9 mouse cellular contexts compared by ENCODE assay signal in the genomic region with DNA sequence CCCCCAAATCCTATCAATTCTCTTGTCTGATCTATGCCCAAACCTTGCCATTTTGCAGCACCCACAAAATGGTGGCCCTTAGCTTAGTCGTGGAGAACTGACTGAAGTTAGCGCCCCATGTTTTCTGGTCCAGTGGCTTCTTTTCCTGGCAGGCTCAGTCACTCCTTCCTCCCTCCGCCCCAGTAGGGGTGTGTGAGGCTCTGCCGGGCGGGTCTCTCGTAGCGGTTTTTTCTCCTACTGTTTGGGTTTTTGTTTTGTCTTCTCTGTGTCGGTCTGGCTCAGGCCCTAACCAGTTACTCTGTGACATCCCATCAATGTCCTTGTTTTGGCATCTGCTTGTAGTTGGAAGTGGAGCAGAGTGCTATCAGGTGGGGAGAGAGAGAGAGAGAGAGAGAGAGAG. TPM values are rescaled to one million over a fixed set of nuclear protein-coding genes. Genes with fewer than 3 reads are reported as not detected.
A peak's percentile ranks its signal among the peaks of the same experiment; 100 is the strongest.
DNase-seq lines count a peak whose midpoint lies in the region; ATAC-seq and TF ChIP-seq lines count a peak whose summit lies in the region.
"Had no signal": no experiment of that assay in that cellular context is flagged by ENCODE, and none has a peak within 500 bp of the region (broad histone marks: within the 10 kb centered on the region; RNA-seq: fewer than 3 reads in every experiment).

No protein-coding gene starts in this region.

- intact Hi-C loops in heart, adult 2 months (cut with DNase I): no loop called here

- H3K4me1 ChIP-seq in heart, embryonic 11.5 days (ENCODE audit: control insufficient read depth, insufficient read depth, low read length): peaks cover 24% of the 10 kb centered on the region
- peaks cover 3% of the 10 kb centered on the region for H3K4me1 ChIP-seq in heart, adult 2 months (ENCODE audit: control insufficient read depth, insufficient read depth, low read length)
- peaks cover 32% of the 10 kb centered on the region for H3K4me1 ChIP-seq in neural tube, embryonic 15.5 days

- H3K79me2 ChIP-seq in heart, adult 2 months (replicated peaks; ENCODE audit: control insufficient read depth, insufficient read depth, low read length): no peaks in the 10 kb centered on the region

- H3K27me3 ChIP-seq in heart, embryonic 11.5 days (ENCODE audit: control insufficient read depth, insufficient read depth, low read length): no peaks in the 10 kb centered on the region
- no peaks in the 10 kb centered on the region for H3K27me3 ChIP-seq in heart, adult 2 months (ENCODE audit: control insufficient read depth, insufficient read depth, low read length)
- H3K27me3 ChIP-seq in neural tube, embryonic 15.5 days (replicated peaks): no peaks in the 10 kb centered on the region

- DNase-seq in heart, adult 2 months: no peak
- peak; percentile 34 for DNase-seq in neural tube, embryonic 10.5 days (ENCODE audit: extremely low spot score, low spot score)
- DNase-seq in induced T-regulatory cell, adult 2 months (ENCODE audit: low read depth): peak; percentile 40
- peak; percentile 45 for DNase-seq in retina, embryonic 14.5 days (ENCODE audit: low spot score)
- no peak for DNase-seq in gastrocnemius, postnatal 25 days
- DNase-seq in right cerebral cortex, postnatal 25 days: no peak
- DNase-seq: gastrocnemius, postnatal 14 days had no signal

- H3K36me3 ChIP-seq in heart, embryonic 11.5 days (ENCODE audit: control insufficient read depth, insufficient read depth, low read length): no peaks in the 10 kb centered on the region
- no peaks in the 10 kb centered on the region for H3K36me3 ChIP-seq in heart, adult 2 months (ENCODE audit: control insufficient read depth, insufficient read depth, low read length)
- no peaks in the 10 kb centered on the region for H3K36me3 ChIP-seq in neural tube, embryonic 15.5 days

- TF ChIP-seq EP300 in heart, adult 2 months (IDR thresholded peaks at IDR 0.05; ENCODE audit: insufficient read depth, low read depth, low read length): no peak

- no peak overlapping the region for H3K4me3 ChIP-seq in heart, embryonic 11.5 days (ENCODE audit: low read depth, low read length)
- no peak overlapping the region for H3K4me3 ChIP-seq in heart, adult 2 months
- no peak overlapping the region for H3K4me3 ChIP-seq in neural tube, embryonic 15.5 days (replicated peaks)

- peak overlapping the region; percentile 44; the same call in 1 of the 2 replicates for H3K9ac ChIP-seq in heart, embryonic 11.5 days (ENCODE audit: low read depth, low read length)
- H3K9ac ChIP-seq in heart, adult 2 months (ENCODE audit: low read depth, low read length): no peak overlapping the region
- no peak overlapping the region for H3K9ac ChIP-seq in neural tube, embryonic 15.5 days (replicated peaks)

- 18% methylated on average over 8 of the region's 8 CpGs for WGBS in heart, embryonic 11.5 days (ENCODE audit: insufficient replicate concordance)
- 18% methylated on average over 8 of the region's 8 CpGs for WGBS in heart, adult 2 months
- 2% methylated on average over 8 of the region's 8 CpGs for WGBS in neural tube, embryonic 15.5 days

- no peak for ATAC-seq in heart, embryonic 11.5 days (replicated peaks; ENCODE audit: insufficient number of reproducible peaks, low FRiP score, low TSS enrichment)
- ATAC-seq in neural tube, embryonic 15.5 days (ENCODE audit: low FRiP score): no peak

- peak overlapping the region; percentile 31 for H3K4me2 ChIP-seq in heart, embryonic 11.5 days
- no peak overlapping the region; the same call in 1 of the 2 replicates for H3K4me2 ChIP-seq in neural tube, embryonic 15.5 days

- H3K27ac ChIP-seq in heart, embryonic 11.5 days (ENCODE audit: low read depth, low read length): peak overlapping the region; percentile 74
- no peak overlapping the region for H3K27ac ChIP-seq in heart, adult 2 months
- H3K27ac ChIP-seq in neural tube, embryonic 15.5 days (replicated peaks): no peak overlapping the region

- no peak for TF ChIP-seq POLR2A in heart, adult 2 months (IDR thresholded peaks at IDR 0.05; ENCODE audit: insufficient read depth, low read depth, low read length)

- H3K9me3 ChIP-seq in heart, embryonic 11.5 days (replicated peaks; ENCODE audit: control insufficient read depth, low read length): no peaks in the 10 kb centered on the region
- no peaks in the 10 kb centered on the region for H3K9me3 ChIP-seq in neural tube, embryonic 15.5 days (replicated peaks)

- TF ChIP-seq CTCF in heart, adult 2 months (IDR thresholded peaks at IDR 0.05): no peak

RNA-seq across cellular contexts. Expression of a gene that starts 8.5 kb away (rescaled TPM):
- polyA plus RNA-seq in heart, embryonic 11.5 days (2014; fragmentation: Nextera tagmentation; extraction: Ambion mirVana): 202 and 217 TPM in 2 replicates
- 100 to 1,000 TPM; 278 to 329 TPM for total RNA-seq in heart, adult 2 months (2021)
- polyA plus RNA-seq in heart, adult 2 months (2012; rRNA removed): 227 and 349 TPM in 2 replicates
- polyA plus RNA-seq in neural tube, embryonic 15.5 days (2015; fragmentation: Nextera tagmentation; extraction: Ambion mirVana): 197 and 199 TPM in 2 replicates
- total RNA-seq in gastrocnemius, postnatal 25 days (2021): 100 to 1,000 TPM; 134 to 151 TPM

Comparison
In these comparisons a context has a peak if more than half of its experiments do, and no peak if none do; other contexts are left out.
1. DNase-seq: peak in neural tube, embryonic 10.5 days (single experiment), induced T-regulatory cell, adult 2 months (single experiment) and retina, embryonic 14.5 days (single experiment); none in heart, adult 2 months (0 of 2), gastrocnemius, postnatal 25 days (single experiment) and right cerebral cortex, postnatal 25 days (single experiment).